Mouse (Mus musculus) hindbrain, embryonic 10.5 days (tissue): ENCODE results near the gene Mfsd4b1. TPM values are rescaled to one million over a fixed set of nuclear protein-coding genes. Genes with fewer than 3 reads are reported as not detected.
A peak's percentile ranks its signal among the peaks of the same experiment; 100 is the strongest.

Experiments
- DNase-seq: peaks from one replicate; pipeline ENCODE4 v3.0.0-alpha.2; 2017; ENCODE audit warnings: low spot score
- H3K27ac ChIP-seq: fragments of 300-500 bp; sonication (generic); 2 replicates; pipeline ENCODE4 v1.5.1; 2016; ENCODE audit warnings: mild to moderate bottlenecking, moderate library complexity
- H3K27me3 ChIP-seq: fragments of 300-500 bp; sonication (generic); 2 replicates; pipeline ENCODE4 v1.6.1; 2016; ENCODE audit warnings: mild to moderate bottlenecking; ENCODE audit not compliant: poor library complexity, insufficient read depth, severe bottlenecking
- H3K36me3 ChIP-seq: fragments of 300-500 bp; sonication (generic); 2 replicates; pipeline ENCODE4 v1.6.1; 2016; ENCODE audit warnings: mild to moderate bottlenecking, moderate library complexity
- H3K4me1 ChIP-seq: fragments of 300-500 bp; sonication (generic); replicated peaks from 2 replicates; pipeline ENCODE4 v1.6.1; 2016; ENCODE audit warnings: mild to moderate bottlenecking
- H3K4me3 ChIP-seq: fragments of 300-500 bp; sonication (generic); 2 replicates; pipeline ENCODE4 v1.5.1; 2016; ENCODE audit warnings: mild to moderate bottlenecking, moderate library complexity
- H3K9me3 ChIP-seq: fragments of 300-500 bp; sonication (generic); 2 replicates; pipeline ENCODE4 v1.6.1; 2016; ENCODE audit warnings: mild to moderate bottlenecking, moderate library complexity
- WGBS: fragments of 180-500 bp; shearing (Covaris S2); methylation state at CpG from one replicate; pipeline ENCODE4 v1.1.7; 2016; 5-methylcytosine and 5-hydroxymethylcytosine counted together
- polyA plus RNA-seq: library from polyadenylated mRNA; unstranded; fragments of >200 nt; fragmentation: Nextera tagmentation; extraction: Ambion mirVana; gene quantifications from 2 replicates; pipeline ENCODE4 v1.2.1, GENCODE M21; 2016

The Mfsd4b1 gene
- polyA plus RNA-seq = not detected in 2 replicates

GRCm38 (mm10) chr10:40024554-40025428 is at the start of gene Mfsd4b1:
TSS of gene Mfsd4b1 (minus strand) at chr10:40025268.
- no peaks in the 10 kb centered on the region for H3K36me3 ChIP-seq
- peaks cover 17% of the 10 kb centered on the region for H3K4me1 ChIP-seq
- 2% methylated on average over 46 of the region's 46 CpGs for WGBS

GRCm38 (mm10) chr10:40073608-40074007 is 48.5 kb upstream of the Mfsd4b1 start:
- WGBS = 96% methylated on average over 6 of the region's 6 CpGs
- peaks cover 20% of the 10 kb centered on the region for H3K4me1 ChIP-seq
- no peaks in the 10 kb centered on the region for H3K36me3 ChIP-seq
- H3K27me3 ChIP-seq = no peaks in the 10 kb centered on the region
- no peak overlapping the region for H3K4me3 ChIP-seq
- H3K9me3 ChIP-seq = no peaks in the 10 kb centered on the region
- H3K27ac ChIP-seq = no peak overlapping the region
- no peak for DNase-seq

More at GRCm38 (mm10) chr10:40024554-40025428, at the start of gene Mfsd4b1:
- Histone ChIP-seq H3K4me3 (peak within 1 kb of the TSS; percentile 70), H3K9me3 (peaks cover 5% of the 10 kb centered on the region; the same call in 1 of the 2 replicates), H3K27ac (peak within 1 kb of the TSS; percentile 84), H3K27me3 (peaks cover 25% of the 10 kb centered on the region)
- DNase-seq = peak; percentile 90

- Histone ChIP-seq H3K9me3 (no peaks in the 10 kb centered on the region), H3K4me3 (no peak overlapping the region), H3K27ac (no peak overlapping the region), H3K4me1 (peaks cover 29% of the 10 kb centered on the region), H3K27me3 (no peaks in the 10 kb centered on the region), H3K36me3 (no peaks in the 10 kb centered on the region)
- no peak for DNase-seq
- 58% methylated on average over 9 of the region's 9 CpGs for WGBS
Measured at GRCm38 (mm10) chr10:40070684-40071083, 45.6 kb upstream of the Mfsd4b1 start.

- no peaks in the 10 kb centered on the region for H3K27me3 ChIP-seq
- WGBS = 63% methylated on average over 4 of the region's 4 CpGs
- no peaks in the 10 kb centered on the region for H3K9me3 ChIP-seq
- no peak for DNase-seq
- no peak overlapping the region for H3K27ac ChIP-seq
- no peaks in the 10 kb centered on the region for H3K36me3 ChIP-seq
- H3K4me3 ChIP-seq = no peak overlapping the region
- H3K4me1 ChIP-seq = peaks cover 33% of the 10 kb centered on the region
Measured at GRCm38 (mm10) chr10:40069270-40069669, 44.2 kb upstream of the Mfsd4b1 start.

- DNase-seq = no peak
- H3K9me3 ChIP-seq = no peaks in the 10 kb centered on the region
- H3K27me3 ChIP-seq = no peaks in the 10 kb centered on the region
- peak overlapping the region; percentile 12; the same call in 1 of the 2 replicates for H3K27ac ChIP-seq
- no peak overlapping the region for H3K4me3 ChIP-seq
- H3K4me1 ChIP-seq = peaks cover 33% of the 10 kb centered on the region
- no peaks in the 10 kb centered on the region for H3K36me3 ChIP-seq
- WGBS = 76% methylated on average over 10 of the region's 10 CpGs
Measured at GRCm38 (mm10) chr10:40068595-40068994, 43.5 kb upstream of the Mfsd4b1 start.

GRCm38 (mm10) chr10:40067529-40067928 is 42.5 kb upstream of the Mfsd4b1 start:
- DNase-seq = no peak
- no peaks in the 10 kb centered on the region for H3K27me3 ChIP-seq
- 35% methylated on average over 1 of the region's 1 CpGs for WGBS
- H3K9me3 ChIP-seq = no peaks in the 10 kb centered on the region
- H3K36me3 ChIP-seq = no peaks in the 10 kb centered on the region
- no peak overlapping the region for H3K27ac ChIP-seq
- H3K4me3 ChIP-seq = no peak overlapping the region
- peaks cover 37% of the 10 kb centered on the region for H3K4me1 ChIP-seq

- no peaks in the 10 kb centered on the region for H3K27me3 ChIP-seq
- peaks cover 37% of the 10 kb centered on the region for H3K4me1 ChIP-seq
- H3K4me3 ChIP-seq = no peak overlapping the region
- DNase-seq = no peak
- H3K9me3 ChIP-seq = no peaks in the 10 kb centered on the region
- no peak overlapping the region for H3K27ac ChIP-seq
- whole genome bisulfite sequencing = 45% methylated on average over 1 of the region's 1 CpGs
- no peaks in the 10 kb centered on the region for H3K36me3 ChIP-seq
Measured at GRCm38 (mm10) chr10:40067071-40067470, 42.0 kb upstream of the Mfsd4b1 start.

GRCm38 (mm10) chr10:40065357-40065756 is 40.3 kb upstream of the Mfsd4b1 start:
- DNase-seq = no peak
- Histone ChIP-seq H3K27ac (peak overlapping the region; percentile 53; the same call in 1 of the 2 replicates), H3K4me3 (no peak overlapping the region), H3K27me3 (no peaks in the 10 kb centered on the region), H3K36me3 (no peaks in the 10 kb centered on the region), H3K4me1 (peaks cover 30% of the 10 kb centered on the region), H3K9me3 (no peaks in the 10 kb centered on the region)
- 36% methylated on average over 3 of the region's 3 CpGs for WGBS

- Histone ChIP-seq H3K27ac (no peak overlapping the region), H3K4me3 (no peak overlapping the region), H3K4me1 (peaks cover 19% of the 10 kb centered on the region), H3K9me3 (no peaks in the 10 kb centered on the region), H3K27me3 (no peaks in the 10 kb centered on the region), H3K36me3 (no peaks in the 10 kb centered on the region)
- WGBS = 26% methylated on average over 5 of the region's 5 CpGs
- DNase-seq = peak; percentile 19
Measured at GRCm38 (mm10) chr10:40063291-40063890, 38.3 kb upstream of the Mfsd4b1 start.

- Histone ChIP-seq H3K36me3 (no peaks in the 10 kb centered on the region), H3K4me3 (no peak overlapping the region), H3K27ac (no peak overlapping the region), H3K27me3 (no peaks in the 10 kb centered on the region), H3K9me3 (no peaks in the 10 kb centered on the region), H3K4me1 (peaks cover 14% of the 10 kb centered on the region)
- WGBS = 48% methylated on average over 6 of the region's 6 CpGs
- DNase-seq = no peak
Measured at GRCm38 (mm10) chr10:40062812-40063211, 37.7 kb upstream of the Mfsd4b1 start.

GRCm38 (mm10) chr10:40061926-40062325 is 36.9 kb upstream of the Mfsd4b1 start:
- H3K27ac ChIP-seq = no peak overlapping the region
- H3K27me3 ChIP-seq = no peaks in the 10 kb centered on the region
- no peaks in the 10 kb centered on the region for H3K9me3 ChIP-seq
- peaks cover 9% of the 10 kb centered on the region for H3K4me1 ChIP-seq
- H3K4me3 ChIP-seq = no peak overlapping the region
- WGBS = 82% methylated on average over 5 of the region's 5 CpGs
- no peak for DNase-seq
- H3K36me3 ChIP-seq = no peaks in the 10 kb centered on the region

GRCm38 (mm10) chr10:40058786-40059120 is 33.7 kb upstream of the Mfsd4b1 start:
- Histone ChIP-seq H3K4me3 (no peak overlapping the region), H3K27ac (no peak overlapping the region), H3K9me3 (no peaks in the 10 kb centered on the region), H3K27me3 (no peaks in the 10 kb centered on the region), H3K36me3 (no peaks in the 10 kb centered on the region), H3K4me1 (peaks cover 4% of the 10 kb centered on the region)
- 89% methylated on average over 3 of the region's 3 CpGs for WGBS
- no peak for DNase-seq

GRCm38 (mm10) chr10:40058062-40058785 is 33.2 kb upstream of the Mfsd4b1 start:
- Histone ChIP-seq H3K27ac (no peak overlapping the region), H3K9me3 (no peaks in the 10 kb centered on the region), H3K36me3 (no peaks in the 10 kb centered on the region), H3K27me3 (no peaks in the 10 kb centered on the region), H3K4me3 (no peak overlapping the region), H3K4me1 (peaks cover 1% of the 10 kb centered on the region)
- WGBS = 62% methylated on average over 6 of the region's 6 CpGs
- DNase-seq = no peak
